Mouse (Mus musculus): ENCODE measurements around the gene Ikzf2.

Gene Ikzf2

GRCm38 (mm10) chr1:69659779-69660178 lies 27.3 kb downstream of the Ikzf2 start:
- DNase-seq = no peak

- no peak for DNase-seq
Measured at GRCm38 (mm10) chr1:69658051-69658450, 29.0 kb downstream of the Ikzf2 start.

- DNase-seq = no peak
Measured at GRCm38 (mm10) chr1:69657455-69657854, 29.6 kb downstream of the Ikzf2 start.

- DNase-seq = peak; percentile 17 to 32
Measured at GRCm38 (mm10) chr1:69656929-69657328, 30.1 kb downstream of the Ikzf2 start.

- no peak for DNase-seq
Measured at GRCm38 (mm10) chr1:69656047-69656782, 30.8 kb downstream of the Ikzf2 start.

- DNase-seq = no peak
Measured at GRCm38 (mm10) chr1:69655368-69655767, 31.7 kb downstream of the Ikzf2 start.

- DNase-seq = no peak
Measured at GRCm38 (mm10) chr1:69654955-69655354, 32.1 kb downstream of the Ikzf2 start.

GRCm38 (mm10) chr1:69653419-69653818 lies 33.6 kb downstream of the Ikzf2 start:
- DNase-seq = no peak

GRCm38 (mm10) chr1:69643138-69643537 lies 43.9 kb downstream of the Ikzf2 start:
- DNase-seq = no peak

- no peak for DNase-seq
Measured at GRCm38 (mm10) chr1:69641986-69642385, 45.1 kb downstream of the Ikzf2 start.

- no peak for DNase-seq
Measured at GRCm38 (mm10) chr1:69638321-69638720, 48.7 kb downstream of the Ikzf2 start.

- DNase-seq = no peak
Measured at GRCm38 (mm10) chr1:69637907-69638306, 49.1 kb downstream of the Ikzf2 start.

- DNase-seq = no peak
Measured at GRCm38 (mm10) chr1:69634259-69634658, 52.8 kb downstream of the Ikzf2 start.

- no peak for DNase-seq
Measured at GRCm38 (mm10) chr1:69630508-69630907, 56.5 kb downstream of the Ikzf2 start.

GRCm38 (mm10) chr1:69629513-69629912 lies 57.5 kb downstream of the Ikzf2 start:
- no peak for DNase-seq

- no peak for DNase-seq
Measured at GRCm38 (mm10) chr1:69612076-69612475, 75.0 kb downstream of the Ikzf2 start.

GRCm38 (mm10) chr1:69611204-69611725 lies 75.8 kb downstream of the Ikzf2 start:
- DNase-seq = peak; percentile 16 to 38

GRCm38 (mm10) chr1:69610791-69611190 lies 76.3 kb downstream of the Ikzf2 start:
- DNase-seq = no peak

GRCm38 (mm10) chr1:69608846-69609245 lies 78.2 kb downstream of the Ikzf2 start:
- DNase-seq = no peak

GRCm38 (mm10) chr1:69606844-69607243 lies 80.2 kb downstream of the Ikzf2 start:
- DNase-seq = no peak

GRCm38 (mm10) chr1:69604213-69604612 lies 82.8 kb downstream of the Ikzf2 start:
- DNase-seq = no peak

GRCm38 (mm10) chr1:69600954-69601353 lies 86.1 kb downstream of the Ikzf2 start:
- no peak for DNase-seq

- DNase-seq = no peak
Measured at GRCm38 (mm10) chr1:69599074-69599772, 87.8 kb downstream of the Ikzf2 start.

GRCm38 (mm10) chr1:69591889-69592288 lies 95.2 kb downstream of the Ikzf2 start:
- DNase-seq = no peak
